Mouse (Mus musculus) megakaryocyte, embryonic 14.5 days (primary cell): ENCODE measurements around the gene Olfr603.
"Not testable (repeated sequence)": the region's sequence is repeated elsewhere in the genome, so short reads cannot be mapped to it uniquely, and the experiment has no call there.

Source experiments
- FLI1 ChIP-seq: IDR thresholded peaks from 2 replicates; pipeline ENCODE4 v1.6.1; 2012; ENCODE audit warnings: low read length, inconsistent platforms, mixed read lengths
- GATA1 ChIP-seq: IDR thresholded peaks from 3 replicates; pipeline ENCODE4 v1.6.1; 2012; ENCODE audit warnings: mixed read lengths, low read length, inconsistent platforms, borderline replicate concordance

DNA sequence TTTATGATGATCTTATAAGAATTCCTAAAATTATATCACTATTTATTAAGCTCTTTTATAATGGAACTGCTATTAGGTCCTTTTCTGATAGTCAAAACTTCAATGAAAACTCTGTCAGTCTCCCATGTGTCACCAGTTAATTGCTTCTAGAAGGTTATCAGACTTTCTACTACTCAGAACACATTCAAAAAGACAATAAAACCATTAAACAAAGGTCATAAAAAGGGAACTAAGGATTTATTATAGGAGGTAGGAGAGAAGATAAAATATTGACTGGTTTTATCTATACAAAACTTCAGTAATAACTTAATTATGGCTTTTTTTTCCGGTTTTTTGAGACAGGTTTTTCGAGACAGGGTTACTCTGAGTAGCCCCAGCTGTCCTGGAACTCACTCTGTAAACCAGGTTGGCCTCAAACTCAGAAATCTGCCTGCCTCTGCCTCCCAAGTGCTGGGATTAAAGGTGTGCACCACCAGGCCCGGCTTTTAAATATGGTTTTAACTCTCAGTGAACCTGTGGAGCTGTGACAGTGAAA lies 20.6 kb upstream of the Olfr603 start:
- not testable (repeated sequence) for TF ChIP-seq GATA1, FLI1
